Mouse (Mus musculus) hematopoietic stem cell, adult 5-6 weeks (primary cell): ENCODE results near the gene Kcnd2. TPM values are rescaled to one million over a fixed set of nuclear protein-coding genes. Genes with fewer than 3 reads are reported as not detected.
A peak's percentile ranks its signal among the peaks of the same experiment; 100 is the strongest.

Experiments
- ATAC-seq, 2 experiments: fragments of 125-278 bp in 1 of 2; replicated peaks in 1 of 2; 2 replicates each; pipeline ENCODE4 v1.8.0; 2016 to 2017; ENCODE audit warnings: inconsistent platforms in 2 of 2, mild to moderate bottlenecking in 2 of 2, moderate number of reproducible peaks in 2 of 2, low read depth in 1 of 2, moderate TSS enrichment in 1 of 2; ENCODE audit not compliant: low FRiP score in 2 of 2, poor library complexity in 2 of 2, severe bottlenecking in 2 of 2, insufficient read depth in 1 of 2, low TSS enrichment in 1 of 2
- total RNA-seq: library from RNA; stranded (forward); fragments of 172-1452, 232-1000 nt; gene quantifications from 2 replicates; pipeline ENCODE4 v1.2.3, GENCODE M21; 2017

The Kcnd2 gene
- not detected in 2 replicates for total RNA-seq

DNA sequence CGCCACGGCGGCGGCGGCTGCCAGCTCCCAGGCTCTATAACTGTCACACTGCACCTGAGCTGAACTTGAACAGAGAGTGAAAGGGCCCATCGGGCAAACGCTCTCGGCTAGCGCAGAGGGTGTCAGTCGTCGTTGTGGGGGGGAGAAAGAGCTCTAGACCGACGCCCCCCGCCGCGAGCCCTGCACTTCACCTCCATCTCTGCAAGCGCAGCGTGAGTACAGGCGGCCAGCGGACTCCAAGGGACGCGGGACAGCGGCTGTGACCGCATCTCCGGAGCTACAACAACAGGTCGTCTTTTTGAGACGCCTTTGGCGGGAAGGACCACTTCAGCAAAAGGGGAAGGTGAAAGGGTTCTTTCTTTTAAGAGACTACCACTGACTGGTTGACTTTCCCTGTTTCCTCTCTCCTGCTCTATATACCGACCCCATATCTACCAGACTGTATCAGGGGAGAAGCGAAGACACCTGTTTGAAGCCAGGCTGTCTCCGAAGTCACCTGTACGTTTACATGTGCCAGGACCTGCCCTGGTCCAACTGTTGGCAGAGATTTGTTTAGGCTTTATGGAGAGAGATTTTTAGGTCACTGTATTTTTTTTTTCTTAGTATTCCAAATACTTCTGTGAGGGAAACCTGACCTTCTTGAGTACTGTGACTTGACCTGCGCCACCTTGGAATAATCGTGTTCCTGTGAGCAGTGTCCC lies at the start of gene Kcnd2:
Gene Kcnd2, plus strand, starts transcription at position 13 of the 701 bp plus-strand sequence.
- peak in 1 of 2 experiments; percentile 11; a peak in 1 of 4 replicates for ATAC-seq

DNA sequence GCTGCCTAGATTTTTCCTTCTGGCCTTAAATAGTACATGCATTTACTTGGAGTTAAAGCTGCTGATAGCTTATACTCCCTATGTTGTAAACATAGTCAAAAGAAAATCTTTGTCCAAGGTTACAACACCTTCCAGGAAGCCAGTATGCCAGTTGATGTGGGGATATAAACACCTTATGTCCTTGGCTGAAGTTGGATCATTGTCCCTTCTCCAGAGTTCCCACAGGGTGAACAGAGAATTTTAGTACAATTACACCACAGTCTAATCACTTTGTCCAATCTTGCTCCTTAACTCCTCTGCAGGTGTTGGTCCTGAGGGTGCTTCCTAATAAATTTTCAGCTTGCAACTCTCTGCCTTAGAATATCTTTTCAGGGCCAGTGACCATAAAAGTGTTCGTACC lies 48.7 kb upstream of the Kcnd2 start:
- no peak for ATAC-seq

DNA sequence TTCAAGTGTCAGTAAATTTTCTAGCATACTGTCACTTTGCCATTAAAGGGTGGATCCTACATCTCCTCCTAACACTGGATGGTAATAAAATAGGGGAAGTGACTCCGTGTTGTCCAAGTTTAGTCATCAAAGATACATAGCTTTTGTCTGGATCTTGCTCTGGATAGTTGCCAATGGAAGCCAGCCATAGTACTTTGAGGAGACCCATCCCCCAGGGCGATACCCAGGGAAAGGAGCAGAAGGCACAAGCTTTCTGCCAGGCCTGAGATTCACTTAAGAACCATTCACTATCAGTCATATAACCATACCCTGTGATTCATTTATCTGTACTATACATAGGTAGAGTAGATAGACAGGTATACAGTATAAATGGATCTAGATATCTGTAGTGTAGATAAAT lies 20.0 kb upstream of the Kcnd2 start:
- no peak for ATAC-seq

DNA sequence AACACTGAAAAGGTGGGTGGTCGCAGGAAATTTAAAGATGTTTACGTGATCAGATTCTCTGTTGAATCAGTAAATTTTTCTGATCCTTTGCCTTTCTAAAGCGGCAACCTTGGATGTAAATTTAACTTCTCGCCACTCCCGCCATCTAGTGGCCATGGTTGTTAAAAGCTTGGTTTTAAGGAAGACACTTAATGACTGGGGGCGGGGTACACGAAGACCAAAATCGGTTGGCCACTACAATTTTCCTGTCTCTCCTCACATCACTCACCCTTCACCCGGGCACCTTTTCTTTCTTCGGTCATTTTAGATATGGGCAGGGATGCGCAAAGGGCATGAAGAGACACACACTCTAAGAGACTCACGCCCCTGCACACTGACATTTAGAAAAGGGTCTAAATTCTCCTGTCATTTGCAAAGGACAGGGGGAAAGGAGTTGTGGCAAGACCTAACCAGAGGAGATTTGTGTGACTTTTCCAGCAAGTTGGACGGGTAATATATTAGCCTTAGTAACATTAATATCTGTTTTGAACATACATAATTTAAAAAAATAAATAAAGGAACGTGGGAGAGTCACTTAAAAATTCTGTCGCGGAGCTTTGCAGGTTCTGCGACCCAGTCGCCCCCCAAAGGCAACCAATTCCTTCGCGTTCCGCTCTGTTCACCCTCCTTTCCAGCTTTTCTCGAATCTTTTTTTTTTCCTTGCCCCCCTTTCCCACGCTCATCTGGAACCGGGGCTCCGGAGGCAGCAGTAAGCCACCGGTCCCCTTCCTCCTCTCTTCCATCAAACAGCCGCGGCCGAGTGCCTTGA lies 1.2 kb upstream of the Kcnd2 start:
- peak; percentile 84 to 91 for ATAC-seq

DNA sequence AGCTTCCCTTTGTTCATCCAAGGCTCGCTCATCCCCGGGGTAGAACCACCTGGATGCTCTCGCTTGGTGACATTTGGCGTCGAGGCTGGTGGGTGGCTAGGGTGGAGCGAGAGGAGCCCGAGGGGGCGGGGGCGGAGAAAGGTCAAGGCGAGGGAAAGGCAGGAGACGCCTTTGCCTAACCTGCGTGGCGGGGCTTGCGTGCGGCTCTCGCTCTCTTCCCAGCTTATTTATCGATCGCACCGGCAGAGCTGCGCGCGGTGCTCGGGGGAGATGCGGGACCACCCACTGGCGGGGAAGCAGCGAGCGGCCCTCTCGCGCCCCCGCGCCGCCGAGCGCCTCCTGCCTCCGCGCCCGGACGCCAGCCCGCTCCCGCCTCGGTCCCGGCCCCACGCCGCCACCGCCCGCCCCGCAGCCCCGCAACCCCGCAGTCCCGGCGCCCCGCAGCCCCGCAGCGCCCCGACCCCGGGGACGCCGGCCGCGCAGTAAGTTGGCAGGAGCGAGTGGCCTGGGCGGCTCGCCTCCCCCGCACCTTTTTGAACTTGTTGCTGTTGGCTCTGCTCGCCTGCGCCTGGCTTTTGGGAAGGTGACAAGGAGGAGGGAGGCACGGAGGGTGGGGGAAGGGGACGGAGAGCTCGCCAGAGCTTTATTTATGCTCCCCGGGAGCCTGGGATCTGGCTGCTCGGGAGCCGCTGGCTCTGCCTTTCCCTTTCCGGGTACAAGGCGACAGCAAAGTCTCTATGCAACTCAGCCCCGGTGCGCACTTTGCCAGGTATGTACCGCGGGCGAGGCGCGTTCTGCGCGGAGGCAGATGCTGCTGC lies 421 bp upstream of the Kcnd2 start:
- 0 out of 4 replicates have a peak, but pooled peaks of 1 of the 2 experiments have one; percentile 25 for ATAC-seq

DNA sequence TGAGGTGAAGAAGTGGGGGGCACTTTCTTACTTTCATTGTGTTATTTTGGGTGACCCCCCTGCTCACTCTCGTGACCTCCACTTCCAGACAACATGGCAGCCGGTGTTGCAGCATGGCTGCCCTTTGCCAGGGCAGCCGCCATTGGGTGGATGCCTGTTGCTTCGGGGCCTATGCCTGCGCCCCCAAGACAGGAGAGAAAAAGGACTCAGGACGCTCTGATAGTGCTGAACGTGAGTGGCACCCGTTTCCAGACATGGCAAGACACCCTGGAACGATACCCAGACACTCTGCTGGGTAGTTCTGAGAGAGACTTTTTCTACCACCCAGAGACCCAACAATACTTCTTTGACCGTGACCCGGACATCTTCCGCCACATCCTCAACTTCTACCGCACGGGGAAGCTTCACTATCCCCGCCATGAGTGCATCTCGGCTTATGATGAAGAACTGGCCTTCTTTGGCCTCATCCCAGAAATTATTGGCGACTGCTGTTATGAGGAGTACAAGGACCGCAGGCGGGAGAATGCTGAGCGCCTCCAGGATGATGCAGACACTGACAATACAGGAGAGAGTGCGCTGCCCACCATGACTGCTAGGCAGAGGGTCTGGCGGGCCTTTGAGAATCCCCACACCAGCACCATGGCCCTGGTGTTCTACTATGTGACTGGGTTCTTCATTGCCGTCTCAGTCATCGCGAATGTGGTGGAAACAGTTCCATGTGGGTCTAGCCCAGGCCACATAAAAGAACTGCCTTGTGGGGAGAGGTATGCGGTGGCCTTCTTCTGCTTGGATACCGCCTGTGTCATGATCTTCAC lies 1.1 kb downstream of the Kcnd2 start:
- ATAC-seq, result no peak

DNA sequence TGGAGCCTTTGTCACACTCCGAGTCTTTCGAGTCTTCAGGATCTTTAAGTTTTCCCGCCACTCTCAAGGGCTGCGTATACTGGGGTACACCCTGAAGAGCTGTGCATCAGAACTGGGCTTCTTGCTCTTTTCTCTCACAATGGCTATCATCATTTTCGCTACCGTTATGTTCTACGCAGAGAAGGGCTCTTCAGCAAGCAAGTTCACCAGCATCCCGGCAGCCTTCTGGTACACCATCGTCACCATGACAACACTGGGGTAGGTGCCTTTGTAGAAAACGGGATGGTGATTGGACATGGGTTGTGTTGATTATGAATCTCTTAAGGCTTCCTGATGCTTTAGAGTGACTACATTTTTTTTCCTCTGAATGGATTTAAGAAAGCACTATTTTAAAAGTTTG lies 1.9 kb downstream of the Kcnd2 start:
- no peak for ATAC-seq

DNA sequence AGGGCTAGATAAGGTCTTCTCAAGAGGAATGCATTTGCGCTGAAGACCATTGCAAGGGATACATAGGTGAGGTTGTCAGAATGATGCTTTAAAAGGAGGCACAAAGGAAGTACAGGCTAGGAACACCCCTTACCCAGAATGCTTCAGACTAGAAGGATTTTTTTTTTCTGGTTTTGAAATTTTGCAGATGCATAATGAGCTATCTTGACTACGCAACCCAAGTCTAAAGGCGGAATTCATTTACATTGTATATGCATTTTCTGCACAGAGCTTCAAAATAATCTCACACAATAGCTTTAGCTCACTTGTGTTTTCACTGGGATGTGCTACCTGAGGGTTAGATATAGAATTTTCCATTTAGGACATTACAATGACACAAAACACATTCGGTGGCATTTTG lies 10.8 kb downstream of the Kcnd2 start:
- no peak for ATAC-seq

DNA sequence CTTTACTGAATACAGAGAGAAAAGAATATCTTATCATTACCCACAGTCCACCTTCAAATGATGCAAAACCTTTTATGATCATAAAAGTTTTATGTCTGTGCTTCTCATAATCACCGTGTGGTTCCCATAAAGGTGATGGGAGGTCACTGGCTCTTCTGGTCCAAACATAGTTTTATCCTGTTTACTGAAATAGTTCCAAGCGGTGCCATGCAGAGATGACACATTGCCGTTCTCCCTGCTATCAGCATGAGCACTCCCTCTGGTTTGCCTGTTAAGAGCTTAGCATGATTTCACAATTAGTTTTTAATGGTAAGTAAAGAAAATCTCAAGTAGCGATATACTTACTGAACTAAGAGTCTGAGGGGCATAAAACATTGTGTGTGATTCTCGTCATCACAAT lies 43.7 kb downstream of the Kcnd2 start:
- no peak for ATAC-seq

DNA sequence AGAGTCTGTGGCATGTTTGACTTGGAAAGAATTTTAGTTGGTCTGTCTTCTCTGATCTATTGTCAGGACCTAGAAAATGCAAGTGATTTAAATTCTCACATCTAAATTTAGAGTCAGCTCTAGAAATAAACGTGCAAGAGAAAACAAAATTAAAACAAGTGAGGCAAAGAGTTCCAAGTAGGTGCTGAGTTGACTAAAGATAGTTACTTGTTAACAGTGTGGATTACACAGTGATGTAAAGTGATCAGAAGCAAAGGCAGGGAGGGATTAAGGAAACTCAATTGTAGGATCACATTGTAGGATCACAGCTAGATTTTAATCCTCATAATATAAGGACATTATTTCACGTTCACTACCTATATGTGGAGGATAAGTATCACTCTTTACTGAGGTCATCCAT lies 52.6 kb downstream of the Kcnd2 start:
- ATAC-seq, result no peak

DNA sequence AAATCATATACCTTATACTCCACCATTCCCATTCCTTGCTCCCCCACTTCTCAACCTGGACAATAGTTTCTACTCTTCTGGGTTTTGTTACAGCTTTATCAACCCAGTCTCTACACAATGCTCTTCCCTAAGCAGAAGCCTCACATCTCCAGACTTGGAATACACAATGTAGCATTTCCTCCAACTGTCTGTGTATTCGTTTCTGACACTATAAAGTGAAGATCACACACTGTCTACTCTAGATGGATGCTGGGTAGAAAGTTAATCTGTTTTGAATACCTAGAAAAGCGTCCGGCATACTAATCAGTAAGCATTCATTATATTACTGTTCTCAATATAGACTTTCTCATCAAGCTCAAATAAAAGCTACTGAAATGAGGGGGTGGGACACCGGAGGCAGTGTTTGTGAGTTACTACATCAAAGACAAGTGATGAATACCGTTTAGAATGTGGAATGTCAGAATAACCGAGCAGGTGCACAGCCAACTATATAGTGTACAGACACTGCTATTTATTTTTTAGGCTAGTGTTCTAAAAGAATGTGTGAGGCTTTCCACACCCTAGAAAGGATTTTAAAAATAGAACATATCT lies 62.1 kb downstream of the Kcnd2 start:
- no peak for ATAC-seq

DNA sequence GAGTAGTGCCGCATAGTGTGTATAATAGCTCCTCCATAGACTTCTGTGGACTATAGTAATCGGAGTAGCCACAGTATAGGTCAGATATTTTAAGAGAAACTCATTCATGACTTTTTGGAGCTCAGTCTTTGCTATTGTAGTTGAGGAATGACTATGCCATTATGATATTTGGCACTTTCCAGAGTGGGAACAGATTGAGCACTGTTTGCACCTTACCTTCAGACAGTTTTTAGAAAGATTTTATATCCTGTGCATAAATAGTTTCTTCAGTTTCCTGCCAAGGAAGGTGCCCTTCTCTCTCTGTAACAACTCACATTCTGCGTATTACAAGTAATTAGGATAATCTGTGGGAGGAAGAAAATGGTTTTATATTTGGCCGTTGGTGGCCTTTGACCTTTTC lies 89.6 kb downstream of the Kcnd2 start:
- no peak for ATAC-seq

DNA sequence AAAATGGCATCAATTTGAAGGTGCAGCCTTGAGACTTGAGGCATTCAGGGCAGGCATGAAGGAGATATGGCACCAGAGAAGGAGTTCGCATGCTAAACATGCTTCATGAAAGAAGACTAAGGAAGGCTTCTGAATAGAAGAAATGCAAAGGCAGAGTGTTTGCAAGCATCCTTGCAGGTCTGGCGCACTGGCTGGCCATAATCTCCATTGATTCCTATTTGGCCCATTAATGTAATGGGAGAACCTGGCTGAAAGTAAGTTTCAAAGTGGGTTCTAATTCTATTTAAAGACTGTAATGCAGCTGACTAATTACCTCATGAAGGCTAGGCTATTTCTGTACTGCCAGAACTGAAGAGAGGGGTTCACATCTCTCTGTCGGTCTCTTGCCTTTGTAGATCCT lies 94.9 kb downstream of the Kcnd2 start:
- no peak for ATAC-seq

DNA sequence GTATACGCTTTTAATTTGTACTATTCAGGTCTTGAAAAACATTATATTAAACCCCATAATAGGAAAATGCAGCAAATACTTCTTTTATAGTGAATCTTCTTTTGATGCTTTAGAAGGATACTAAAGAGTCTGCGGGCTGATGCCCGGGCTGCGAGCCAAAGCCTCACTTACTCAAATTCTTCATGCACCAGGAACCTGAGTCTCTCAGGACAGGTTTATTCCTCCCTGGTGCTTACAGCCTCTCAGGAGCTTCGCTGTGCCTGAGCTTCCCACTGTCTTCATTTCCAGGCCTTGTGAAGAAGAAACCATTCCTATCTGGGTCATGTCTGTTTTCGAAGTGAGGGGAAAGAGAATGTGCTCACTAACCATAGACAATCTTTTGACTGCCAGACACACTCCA lies 106.1 kb downstream of the Kcnd2 start:
- ATAC-seq, result no peak

DNA sequence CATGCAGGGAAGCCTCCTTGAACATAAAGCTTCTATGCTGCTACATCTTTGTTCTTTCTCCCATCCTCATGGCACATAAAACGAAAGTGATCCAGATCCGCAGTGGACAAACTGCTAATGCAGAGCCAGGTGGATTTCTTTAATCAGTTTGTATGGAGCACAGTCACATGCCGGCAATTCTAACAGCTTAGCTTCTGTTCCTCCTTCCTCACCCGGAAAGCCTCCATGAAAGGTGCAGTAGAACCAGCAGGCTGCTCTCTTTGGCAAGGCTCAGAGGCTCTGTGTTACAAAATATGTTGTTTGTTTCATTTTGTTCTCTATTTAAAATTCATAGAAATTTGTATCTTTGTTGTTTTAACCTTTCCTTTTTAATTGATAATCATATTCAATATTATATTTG lies 106.9 kb downstream of the Kcnd2 start:
- no peak for ATAC-seq

DNA sequence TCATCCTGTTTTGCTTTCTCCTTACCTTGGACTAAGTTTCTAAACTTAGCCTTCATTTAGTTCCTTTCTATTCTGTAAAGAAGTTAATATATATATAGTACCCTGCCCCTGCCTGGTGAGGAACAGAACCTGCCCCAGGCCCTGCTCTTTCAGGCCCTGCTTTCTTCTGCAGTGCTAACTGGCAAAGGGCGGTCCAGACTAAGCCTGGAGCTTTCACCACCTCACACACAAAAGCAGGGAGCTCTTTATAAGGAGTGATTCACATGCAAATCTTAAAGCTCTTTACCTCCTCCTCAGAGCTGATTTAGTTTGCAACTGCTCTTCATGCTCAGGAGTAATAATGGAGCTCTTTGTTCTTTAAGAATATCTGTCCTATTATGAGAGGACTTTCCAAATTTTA lies 109.9 kb downstream of the Kcnd2 start:
- no peak for ATAC-seq
